Mouse (Mus musculus): ENCODE measurements at regions not wholly inside any gene's neighbourhood (a gene's known extent, or its start where the extent isn't known, plus 50 kb on each side); places are given as distances from the start of the nearest gene placed in this dataset.

- no peak for TF ChIP-seq POLR2A (IDR thresholded peaks at IDR 0.05; ENCODE audit: insufficient read length, low read depth)
- TF ChIP-seq TCF12 (IDR thresholded peaks at IDR 0.05; ENCODE audit: insufficient read depth, poor library complexity, severe bottlenecking), result no peak
- TF ChIP-seq MYOD1 (IDR thresholded peaks at IDR 0.05; ENCODE audit: control insufficient read depth in 1 of 3, insufficient read length in 2 of 3, low read depth in 2 of 3), result no peak
- no peak for TF ChIP-seq MAX (IDR thresholded peaks at IDR 0.05; ENCODE audit: low read depth)
- TF ChIP-seq REST (IDR thresholded peaks at IDR 0.05; ENCODE audit: insufficient read depth, insufficient read length), result no peak
- TF ChIP-seq POLR2AphosphoS2 (IDR thresholded peaks at IDR 0.05; ENCODE audit: insufficient read length, low read depth), result no peak
- no peak for TF ChIP-seq CEBPB (IDR thresholded peaks at IDR 0.05; ENCODE audit: insufficient read depth, poor library complexity, severe bottlenecking)
- TF ChIP-seq USF1 (IDR thresholded peaks at IDR 0.05; ENCODE audit: low read depth), result no peak
These were observed 197.7 kb downstream of the Gm5447 start for GRCm38 (mm10) chr13:31171751-31172150.

All from myocyte (in vitro differentiated cells).